Mouse (Mus musculus): ENCODE measurements at regions not wholly inside any gene's neighbourhood (a gene's known extent, or its start where the extent isn't known, plus 50 kb on each side); places are given as distances from the start of the nearest gene placed in this dataset.

DNA sequence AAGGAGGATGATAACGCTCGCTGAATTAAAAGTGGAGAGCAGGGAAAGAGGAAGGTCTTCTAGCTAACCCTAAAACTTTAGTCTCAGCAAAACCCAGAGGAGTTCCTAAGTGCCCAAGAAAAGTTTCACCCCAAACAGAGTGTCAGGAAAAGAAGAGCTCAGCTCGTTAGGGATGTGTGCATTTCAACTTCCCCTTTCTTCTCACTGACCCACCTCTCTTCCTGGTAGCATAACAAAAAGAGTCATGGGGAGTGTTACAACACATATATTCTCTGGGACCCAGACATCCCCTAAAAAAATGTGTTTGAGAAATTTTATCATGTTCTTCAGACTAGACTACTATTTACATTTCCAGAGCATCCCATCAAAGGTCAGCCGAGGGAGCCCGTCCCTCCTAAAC, 432.6 kb downstream of the Mctp2 start:
- DNase-seq, result no peak
- intact Hi-C loops (cut with DNase I), result no loop called here

DNA sequence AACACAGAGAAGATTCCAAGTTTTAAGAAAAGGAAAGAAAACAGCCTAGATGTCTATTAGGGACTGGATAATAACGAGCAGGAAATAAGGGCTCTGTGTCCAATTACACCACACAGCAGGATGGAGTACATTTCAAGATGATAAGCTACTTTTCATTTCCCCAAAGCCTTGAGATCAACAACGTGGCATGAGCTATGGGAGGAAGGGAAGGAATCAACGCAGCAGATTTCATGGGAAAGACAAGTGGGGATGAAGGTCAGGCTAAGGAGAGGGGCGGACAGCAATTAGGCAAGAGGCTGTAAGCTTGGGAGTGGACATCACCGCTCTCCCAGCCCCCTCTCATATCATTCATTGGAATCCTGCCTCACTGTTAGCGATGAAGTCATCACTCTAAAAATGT, 433.5 kb downstream of the Mctp2 start:
- no peak for DNase-seq
- intact Hi-C loops (cut with DNase I), result no loop called here

GRCm38 (mm10) chr7:71867090-71867489, 439.3 kb downstream of the Mctp2 start:
- intact Hi-C loops (cut with DNase I), result loop anchor here (2.0 to 10.0 kb wide), 10 partner anchors 95 to 1522 kb away; no protein-coding TSS in a partner anchor
- peak; percentile 44 to 58 for DNase-seq

DNA sequence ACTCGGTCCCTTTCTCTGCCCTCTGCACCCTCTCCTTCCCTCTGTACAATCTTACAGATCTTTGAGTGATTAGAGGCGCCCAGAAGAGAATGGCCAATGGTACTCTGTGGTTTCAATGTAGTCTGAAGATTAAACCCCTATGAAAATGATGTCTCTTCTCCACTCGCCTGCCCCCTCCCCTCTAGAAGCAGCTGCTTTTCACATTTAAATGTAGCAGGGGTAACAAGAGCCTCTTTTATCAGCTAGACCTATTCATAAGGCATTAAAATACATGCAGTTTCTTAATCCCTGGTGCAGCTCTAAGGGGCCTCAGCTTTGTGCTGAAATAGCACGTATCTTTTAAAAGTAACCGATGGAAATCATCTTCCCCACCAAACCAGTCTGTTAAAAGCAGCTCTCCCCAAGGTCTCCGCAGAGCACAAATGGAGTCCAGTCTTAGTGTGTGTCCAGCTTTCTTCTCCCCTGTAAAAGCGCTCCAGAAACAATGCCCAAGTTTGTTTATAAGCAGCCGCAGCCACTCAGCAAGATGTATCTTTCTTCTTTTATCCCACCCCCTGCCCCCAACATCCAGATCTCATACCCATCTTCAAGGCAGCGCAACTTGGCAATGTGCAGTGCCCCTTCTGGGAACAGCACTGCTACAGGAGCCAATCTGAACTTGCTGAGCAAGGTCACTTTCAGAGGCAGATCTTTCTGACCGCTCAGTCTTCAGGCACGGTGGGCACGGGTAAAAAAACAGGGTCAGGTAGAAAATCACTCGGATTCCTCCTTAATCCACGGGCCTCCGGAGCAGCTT, 440.8 kb downstream of the Mctp2 start:
- intact Hi-C loops (cut with DNase I), result loop anchor here (2.0 to 10.0 kb wide), 10 partner anchors 97 to 1521 kb away; no protein-coding TSS in a partner anchor
- DNase-seq, result no peak

DNA sequence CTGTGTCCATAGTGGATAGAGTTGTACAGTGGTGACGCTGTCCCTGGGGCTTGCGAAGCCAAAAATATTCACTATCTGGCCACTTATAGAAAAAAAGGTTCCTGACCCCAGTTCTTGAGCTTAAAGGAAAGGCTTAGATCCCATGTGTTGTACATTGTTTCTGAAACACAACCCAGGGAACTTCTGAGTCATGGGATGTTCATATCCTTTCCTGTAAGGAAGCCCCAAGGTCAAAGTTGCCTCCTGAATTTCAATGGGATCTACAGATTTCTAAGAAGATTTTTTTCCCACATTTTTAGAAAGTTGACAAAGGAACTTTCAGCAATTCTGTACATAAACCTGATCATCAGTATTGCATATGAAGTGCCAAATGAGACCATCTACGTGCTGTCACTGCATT, 453.5 kb downstream of the Mctp2 start:
- DNase-seq, result no peak
- intact Hi-C loops (cut with DNase I), result no loop called here

DNA sequence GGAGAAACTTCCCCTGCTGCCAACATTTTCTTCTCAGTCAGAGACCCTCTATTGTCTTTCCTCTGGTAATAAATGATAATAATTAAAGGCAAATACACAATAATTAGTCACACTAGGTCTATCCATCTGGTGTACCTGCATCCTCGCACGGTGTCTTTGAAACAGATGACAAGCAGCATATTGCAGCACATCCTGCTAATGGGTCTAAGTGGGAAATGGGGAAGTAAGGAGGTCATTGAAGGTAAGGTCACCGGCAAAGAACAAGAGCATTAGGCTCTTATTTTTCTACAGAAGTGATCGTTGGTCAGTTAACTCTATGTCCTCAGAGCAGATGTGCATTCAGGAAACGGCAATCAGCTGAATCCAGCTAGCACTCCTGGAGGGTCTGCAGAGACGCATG, 457.2 kb downstream of the Mctp2 start:
- intact Hi-C loops (cut with DNase I), result no loop called here
- no peak for DNase-seq

DNA sequence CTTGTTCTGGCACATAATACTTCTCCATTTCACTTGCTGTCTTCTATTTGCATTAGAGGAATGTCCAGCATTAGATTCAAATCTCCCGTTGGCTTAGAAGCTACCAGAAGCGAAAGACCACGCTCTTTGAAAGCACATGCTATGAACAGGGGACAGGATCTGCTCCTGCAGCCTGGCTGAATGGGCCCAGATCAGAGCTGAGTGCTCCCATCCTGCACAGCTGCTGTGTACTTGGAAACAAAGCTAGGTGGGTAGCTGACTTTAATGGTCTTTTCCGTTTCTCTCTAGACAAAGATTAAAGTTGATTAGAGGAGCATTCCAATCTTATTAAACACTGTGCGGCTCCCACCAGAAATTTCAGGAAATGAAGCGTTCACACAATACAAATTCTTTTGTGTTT, 468.6 kb downstream of the Mctp2 start:
- intact Hi-C loops (cut with DNase I), result no loop called here
- no peak for DNase-seq

GRCm38 (mm10) chr7:71831790-71832525, 474.4 kb downstream of the Mctp2 start:
- intact Hi-C loops (cut with DNase I), result no loop called here
- DNase-seq, result no peak

DNA sequence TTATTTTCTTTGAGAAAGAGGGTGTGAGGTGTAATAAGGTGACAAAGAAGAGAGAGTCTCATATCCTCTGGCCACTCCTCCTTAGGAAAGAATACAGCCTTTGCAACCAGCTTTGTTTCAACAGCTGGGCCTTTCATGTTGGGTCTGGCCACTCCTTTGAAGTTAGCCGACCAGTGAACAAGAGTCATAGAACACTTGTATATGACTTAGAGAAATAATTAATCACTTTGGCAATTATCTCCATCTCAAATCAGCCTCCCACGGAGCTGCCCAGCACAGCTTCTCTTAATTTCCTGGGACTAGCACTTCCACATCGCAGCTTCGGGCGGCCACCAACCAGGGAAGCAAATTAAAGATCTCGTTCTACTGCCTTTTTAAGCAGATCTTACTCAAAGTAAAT, 476.8 kb downstream of the Mctp2 start:
- intact Hi-C loops (cut with DNase I), result no loop called here
- DNase-seq, result no peak

DNA sequence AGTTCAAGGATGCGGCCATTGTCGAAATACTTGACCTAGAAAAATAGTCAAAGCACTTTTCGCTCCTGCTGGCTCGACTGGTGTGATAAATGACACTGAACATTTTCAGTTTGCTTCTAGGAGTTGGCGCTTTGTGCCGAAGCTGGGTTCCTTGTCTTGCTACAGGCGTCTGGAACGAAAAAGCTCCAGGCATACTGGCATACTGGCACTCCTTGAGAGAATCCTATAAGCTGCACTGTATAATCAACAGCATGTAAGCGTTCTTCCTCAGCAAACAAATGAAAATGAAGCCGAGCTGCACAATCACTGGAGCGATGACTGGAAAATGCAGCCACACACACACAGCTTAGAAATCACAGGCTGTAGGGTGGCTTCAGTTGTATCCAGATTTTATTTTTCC, 464.9 kb upstream of the Gm10295 start:
- DNase-seq, result no peak
- intact Hi-C loops (cut with DNase I), result no loop called here

DNA sequence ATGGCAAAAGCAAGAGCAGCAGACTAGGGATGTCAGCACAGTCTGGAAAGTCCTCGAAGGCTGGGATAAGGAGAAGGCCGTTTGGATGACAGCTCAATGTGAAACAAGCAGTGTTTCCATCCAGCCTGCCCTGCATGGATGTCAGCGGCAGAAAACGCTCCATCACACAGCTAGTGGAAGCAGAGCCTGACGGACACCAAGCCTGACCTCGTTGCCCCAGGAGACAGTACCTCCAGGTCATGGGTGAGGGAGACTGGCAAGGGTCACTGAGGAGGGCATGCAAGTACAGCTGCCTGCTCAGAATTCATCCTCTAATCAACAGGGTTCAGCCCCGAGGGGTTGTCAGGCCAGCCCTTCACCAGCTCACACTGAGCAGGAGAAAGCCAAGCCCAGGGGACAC, 442.9 kb upstream of the Gm10295 start:
- intact Hi-C loops (cut with DNase I), result no loop called here
- DNase-seq, result no peak

DNA sequence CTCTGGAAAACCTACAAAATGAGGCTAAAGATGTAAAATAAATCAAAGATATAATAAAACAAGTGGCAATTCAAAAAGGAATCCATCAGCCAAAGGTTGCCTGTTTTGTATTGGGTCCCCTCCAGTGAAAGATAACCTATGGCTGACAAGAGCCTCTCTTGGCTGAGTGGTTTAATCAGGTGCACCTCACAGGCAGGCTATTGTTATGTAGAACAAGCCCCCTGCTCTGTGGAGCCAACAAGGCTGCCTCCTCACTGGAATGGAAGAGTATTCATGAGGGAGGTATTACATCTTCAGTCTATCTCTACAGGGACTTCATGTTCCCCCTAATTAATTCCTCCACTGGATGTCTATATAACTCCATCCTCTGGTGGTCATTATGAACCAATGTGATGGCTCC, 437.1 kb upstream of the Gm10295 start:
- DNase-seq, result no peak
- intact Hi-C loops (cut with DNase I), result no loop called here

GRCm38 (mm10) chr7:71782496-71782895, 431.2 kb upstream of the Gm10295 start:
- no peak for DNase-seq
- intact Hi-C loops (cut with DNase I), result no loop called here

- no peak for DNase-seq
- intact Hi-C loops (cut with DNase I), result no loop called here
Observed at GRCm38 (mm10) chr7:71749886-71750285, 398.6 kb upstream of the Gm10295 start.

DNA sequence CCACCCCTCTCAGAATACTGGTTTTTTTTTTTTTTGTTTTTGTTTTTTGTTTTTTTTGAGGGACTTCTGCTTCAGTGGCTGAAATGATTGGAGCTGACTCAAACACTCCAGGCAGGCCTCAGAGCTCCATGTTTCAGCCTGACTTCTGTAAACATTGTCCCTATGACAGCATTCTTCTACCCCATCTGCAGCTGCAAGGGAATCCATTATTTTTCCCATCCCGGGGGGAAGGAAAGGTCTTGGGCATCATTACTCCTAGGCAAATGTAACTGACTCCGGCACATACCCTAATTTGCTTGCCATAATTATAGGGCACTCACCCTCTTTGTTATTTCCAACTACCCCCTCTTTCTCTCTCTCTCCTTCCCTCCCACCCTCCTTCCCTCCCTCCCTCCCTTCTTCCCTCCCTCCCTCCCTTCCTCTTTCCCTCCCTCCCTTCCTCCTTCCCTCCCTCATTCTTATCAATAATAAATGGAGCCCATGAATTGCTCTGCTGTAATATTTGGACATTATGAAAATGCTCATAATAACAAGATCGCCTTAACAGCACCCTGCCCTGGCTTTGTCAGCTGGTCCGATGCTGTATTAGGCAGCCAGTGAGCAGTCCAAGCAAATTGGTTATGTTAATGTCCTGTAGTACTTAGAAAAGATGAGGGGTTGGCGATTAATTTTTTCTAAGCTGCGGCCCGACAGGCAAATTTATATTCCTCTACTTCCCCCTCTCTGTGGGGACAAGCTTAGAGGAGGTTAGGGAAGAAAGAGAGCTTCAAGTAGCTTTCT, 395.0 kb upstream of the Gm10295 start:
- no peak for DNase-seq
- intact Hi-C loops (cut with DNase I), result no loop called here

DNA sequence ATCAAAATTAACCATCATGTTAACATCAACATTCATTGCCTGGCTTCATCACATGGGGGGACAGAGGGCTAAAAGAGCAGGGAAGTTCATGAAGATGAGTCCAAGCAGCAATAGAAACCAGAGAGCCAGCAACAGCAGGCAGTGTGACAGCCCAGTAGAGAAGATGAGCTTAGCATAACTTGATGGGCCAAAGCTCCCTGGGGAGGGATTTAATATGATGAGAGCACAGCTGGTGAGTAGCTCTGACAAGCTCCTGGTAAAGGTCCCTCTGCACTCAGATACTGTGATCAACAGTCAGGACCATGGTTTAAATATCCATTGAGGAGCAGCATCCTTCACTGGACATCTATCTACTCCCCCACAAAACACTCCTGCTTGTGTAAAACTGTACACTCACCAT, 377.2 kb upstream of the Gm10295 start:
- DNase-seq, result no peak
- intact Hi-C loops (cut with DNase I), result no loop called here

GRCm38 (mm10) chr7:71708209-71708608, 356.9 kb upstream of the Gm10295 start:
- no peak for DNase-seq
- intact Hi-C loops (cut with DNase I), result loop anchor here (5.0 to 10.0 kb wide), 7 partner anchors 159 to 1343 kb away; partner anchors contain the start of gene Nr2f2

- intact Hi-C loops (cut with DNase I), result loop anchor here (5.0 to 10.0 kb wide), 7 partner anchors 161 to 1341 kb away; partner anchors contain the start of gene Nr2f2
- DNase-seq, result no peak
Observed at GRCm38 (mm10) chr7:71706201-71706600, 354.9 kb upstream of the Gm10295 start.

DNA sequence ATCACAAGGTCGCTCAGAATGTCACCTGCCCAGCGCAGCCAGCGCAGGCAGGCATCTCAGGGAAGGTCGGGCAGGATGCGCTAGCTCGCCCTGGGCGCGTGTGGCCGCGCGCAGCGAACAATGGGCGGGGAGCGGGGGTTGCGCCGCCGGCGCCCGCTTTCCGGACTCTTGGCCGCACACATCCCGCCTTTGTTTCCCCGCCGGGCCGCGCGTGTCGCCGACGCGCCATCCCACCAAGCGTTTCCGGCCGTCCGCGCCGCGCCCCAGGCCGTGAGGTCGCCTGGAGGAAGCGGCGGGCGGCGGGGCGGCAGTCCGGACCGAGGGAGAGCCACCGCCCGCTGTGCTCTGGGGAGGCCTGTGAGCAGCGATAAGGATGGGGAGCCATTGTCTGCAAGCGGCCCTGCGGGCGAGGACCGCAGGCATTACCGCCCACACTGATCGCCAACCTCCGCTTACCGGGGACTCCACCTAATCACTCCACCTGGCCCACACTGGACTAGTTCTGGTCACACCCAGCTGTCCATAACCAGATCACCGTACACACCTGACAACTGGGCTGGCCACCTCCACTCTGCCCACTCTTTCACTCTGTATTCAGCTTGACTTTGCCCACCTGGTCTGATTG, 354.3 kb upstream of the Gm10295 start:
- intact Hi-C loops (cut with DNase I), result loop anchor here (1.0 to 10.0 kb wide), 9 partner anchors 162 to 1341 kb away; partner anchors contain the start of gene Nr2f2
- peak; percentile 72 to 73 for DNase-seq

- DNase-seq, result peak in 1 of 2 experiments; percentile 12
- intact Hi-C loops (cut with DNase I), result loop anchor here (1.0 to 10.0 kb wide), 10 partner anchors 117 to 1340 kb away; partner anchors contain the start of gene Nr2f2
Observed at GRCm38 (mm10) chr7:71704661-71705240, 353.5 kb upstream of the Gm10295 start.

Measured in heart, postnatal 36 days (tissue).